Mouse (Mus musculus) MEL (cell line): Measurements from ENCODE around the gene Hoxb8.

Experiments
- CTCF ChIP-seq, 3 experiments: IDR thresholded peaks in 2 of 3; conservative IDR thresholded peaks in 1 of 3; 2 replicates each; pipeline ENCODE4 v1.5.1; 2011 to 2012; ENCODE audit warnings: low read length in 3 of 3, low read depth in 2 of 3, mild to moderate bottlenecking in 2 of 3, improper control_type of control experiment in 1 of 3, inconsistent platforms in 1 of 3, mixed read lengths in 1 of 3, moderate library complexity in 1 of 3; ENCODE audit not compliant: control insufficient read depth in 1 of 3, insufficient read depth in 1 of 3, poor library complexity in 1 of 3, severe bottlenecking in 1 of 3
- E2F4 ChIP-seq: IDR thresholded peaks from 2 replicates; pipeline ENCODE4 v1.6.1; 2011; ENCODE audit warnings: low read depth, low read length, improper control_type of control experiment, borderline replicate concordance
- EP300 ChIP-seq, 2 experiments: IDR thresholded peaks; 2 replicates each; pipeline ENCODE4 v1.6.1; 2011; ENCODE audit warnings: improper control_type of control experiment in 2 of 2, low read length in 2 of 2, low read depth in 1 of 2, mild to moderate bottlenecking in 1 of 2
- GATA1 ChIP-seq: IDR thresholded peaks from 2 replicates; pipeline ENCODE4 v1.6.1; 2011; ENCODE audit warnings: low read depth, low read length, improper control_type of control experiment
- HCFC1 ChIP-seq: IDR thresholded peaks from 2 replicates; pipeline ENCODE4 v1.6.1; 2012; ENCODE audit warnings: low read depth, mild to moderate bottlenecking, inconsistent platforms, low read length, improper control_type of control experiment, moderate library complexity
- MAFK ChIP-seq: IDR thresholded peaks from 2 replicates; pipeline ENCODE4 v1.6.1; 2011; ENCODE audit warnings: low read depth, mild to moderate bottlenecking, low read length, improper control_type of control experiment, borderline replicate concordance
- POLR2A ChIP-seq, 2 experiments: IDR thresholded peaks; 2 replicates each; pipeline ENCODE4 v1.6.1; 2011 to 2012; ENCODE audit warnings: low read length in 2 of 2, mild to moderate bottlenecking in 2 of 2, control low read depth in 1 of 2, improper control_type of control experiment in 1 of 2, low read depth in 1 of 2, moderate library complexity in 1 of 2; ENCODE audit not compliant: control insufficient read depth in 1 of 2, insufficient read depth in 1 of 2, poor library complexity in 1 of 2
- POLR2AphosphoS2 ChIP-seq: IDR thresholded peaks from 2 replicates; pipeline ENCODE4 v1.6.1; 2011; ENCODE audit warnings: low read length, improper control_type of control experiment
- TBP ChIP-seq: IDR thresholded peaks from 2 replicates; pipeline ENCODE4 v1.8.0; 2011; ENCODE audit warnings: low read depth, low read length, improper control_type of control experiment
- TCF12 ChIP-seq: IDR thresholded peaks from 2 replicates; pipeline ENCODE4 v1.6.1; 2014; ENCODE audit warnings: low read depth, mild to moderate bottlenecking, inconsistent platforms, low read length, improper control_type of control experiment, moderate library complexity
- ZC3H11A ChIP-seq: IDR thresholded peaks from 2 replicates; pipeline ENCODE4 v1.6.1; 2012; ENCODE audit warnings: low read depth, mild to moderate bottlenecking, inconsistent platforms, low read length, improper control_type of control experiment
- ZKSCAN1 ChIP-seq: IDR thresholded peaks from 2 replicates; pipeline ENCODE4 v1.6.1; 2012; ENCODE audit warnings: low read depth, mild to moderate bottlenecking, inconsistent platforms, low read length, improper control_type of control experiment, moderate library complexity
- ZNF384 ChIP-seq: IDR thresholded peaks from 2 replicates; pipeline ENCODE4 v1.6.1; 2012; ENCODE audit warnings: low read depth, mild to moderate bottlenecking, inconsistent platforms, low read length, improper control_type of control experiment

DNA sequence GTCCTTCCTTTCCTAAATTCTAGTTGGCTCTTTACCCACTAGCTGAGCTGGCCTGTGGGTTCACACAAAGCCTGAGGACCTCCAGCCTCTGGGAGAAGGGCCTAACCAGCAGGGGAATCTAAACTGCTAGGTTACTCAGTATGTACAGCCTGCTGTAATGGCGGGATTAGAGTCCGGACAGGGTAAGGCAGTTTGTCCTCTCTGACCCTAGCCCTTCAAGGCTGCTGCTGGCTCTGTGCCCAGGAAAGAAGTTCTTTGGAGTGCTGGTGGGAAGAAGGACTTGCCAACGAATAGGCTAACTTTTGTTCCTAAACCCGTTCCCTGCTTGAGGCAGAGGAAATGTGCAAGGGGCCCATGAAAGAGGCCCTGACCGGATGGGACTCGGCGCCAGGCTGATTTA, 15.8 kb upstream of the Hoxb8 start:
- no peak for TF ChIP-seq ZKSCAN1
- no peak for TF ChIP-seq EP300 (IDR thresholded peaks at IDR 0.05; ENCODE audit: low read depth in 1 of 2, low read length in 2 of 2)
- TF ChIP-seq POLR2A (IDR thresholded peaks at IDR 0.05; ENCODE audit: control insufficient read depth in 1 of 2, insufficient read depth in 1 of 2, low read depth in 1 of 2, low read length in 2 of 2, poor library complexity in 1 of 2), result no peak
- no peak for TF ChIP-seq ZNF384
- TF ChIP-seq HCFC1, result no peak
- no peak for TF ChIP-seq POLR2AphosphoS2
- TF ChIP-seq TBP, result no peak
- no peak for TF ChIP-seq CTCF (IDR thresholded peaks at IDR 0.05 in 2 of 3, conservative IDR thresholded peaks at IDR 0.05 in 1 of 3; ENCODE audit: control insufficient read depth in 1 of 3, insufficient read depth in 1 of 3, low read depth in 2 of 3, low read length in 3 of 3, poor library complexity in 1 of 3, severe bottlenecking in 1 of 3)
- no peak for TF ChIP-seq ZC3H11A
- no peak for TF ChIP-seq GATA1
- TF ChIP-seq MAFK, result no peak
- TF ChIP-seq TCF12, result no peak
- no peak for TF ChIP-seq E2F4
